Mouse (Mus musculus): ENCODE measurements at regions not wholly inside any gene's neighbourhood (a gene's known extent, or its start where the extent isn't known, plus 50 kb on each side); places are given as distances from the start of the nearest gene placed in this dataset.
A peak's percentile ranks its signal among the peaks of the same experiment; 100 is the strongest.

DNA sequence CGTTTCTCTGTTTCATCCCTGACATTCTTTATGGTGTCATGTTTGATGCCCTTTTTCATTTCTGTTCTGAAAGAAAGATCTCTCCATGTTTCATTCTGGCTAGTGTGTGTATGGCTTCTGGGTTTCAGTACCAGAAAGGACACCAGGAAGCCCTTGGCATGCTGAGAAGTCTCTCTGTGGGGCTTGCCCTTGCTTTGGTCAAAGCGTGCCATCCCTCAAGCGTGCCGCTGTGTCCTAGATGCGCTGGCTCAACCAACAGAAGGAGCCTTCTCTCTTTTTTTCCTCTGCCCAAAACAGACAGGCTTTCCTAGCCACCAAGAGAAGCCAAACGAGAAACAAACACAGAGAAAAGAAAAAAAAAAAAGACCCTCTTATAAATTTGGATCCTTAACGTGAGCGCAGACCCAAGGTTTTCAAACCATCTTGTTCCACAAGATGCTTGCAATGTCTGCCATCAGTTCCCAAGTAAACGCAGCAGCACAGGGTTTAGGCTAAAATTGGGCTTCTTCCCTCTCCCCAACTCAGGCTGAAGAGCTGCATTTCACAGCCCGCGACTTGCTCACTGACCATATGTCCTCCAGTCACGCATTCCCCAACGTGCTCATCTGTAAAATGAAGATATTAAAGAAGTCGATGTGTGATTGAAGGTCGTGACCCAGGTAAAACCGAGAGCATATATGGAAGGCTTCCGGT is 97.3 kb upstream of the Foxn2 start:
- DNase-seq: no peak

GRCm38 (mm10) chr17:88345433-88345832 is 95.1 kb upstream of the Foxn2 start:
- DNase-seq: no peak

GRCm38 (mm10) chr17:88346896-88347295 is 93.6 kb upstream of the Foxn2 start:
- DNase-seq: no peak

GRCm38 (mm10) chr17:88349825-88350460 is 90.6 kb upstream of the Foxn2 start:
- no peak for DNase-seq

- DNase-seq: no peak
These were observed 89.5 kb upstream of the Foxn2 start for GRCm38 (mm10) chr17:88350986-88351385.

DNA sequence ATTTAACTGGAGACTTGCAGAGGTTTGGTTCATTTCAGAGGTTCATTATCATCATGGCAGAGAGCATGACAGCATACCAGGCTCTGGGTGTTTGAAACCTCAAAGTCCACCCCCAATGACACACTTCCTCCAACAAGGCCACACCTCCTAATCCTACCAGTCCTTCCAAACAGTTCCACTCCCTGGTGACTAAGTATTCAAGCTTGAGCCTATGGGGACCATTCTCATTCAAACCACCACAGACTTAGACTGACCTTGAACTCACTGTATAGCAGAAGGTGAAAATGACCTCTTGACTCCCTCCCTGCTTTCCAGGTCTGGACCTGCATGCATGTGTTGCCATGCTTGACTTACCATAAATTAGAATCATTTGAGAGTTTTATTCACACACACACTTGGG is 87.6 kb upstream of the Foxn2 start:
- no peak for DNase-seq

DNA sequence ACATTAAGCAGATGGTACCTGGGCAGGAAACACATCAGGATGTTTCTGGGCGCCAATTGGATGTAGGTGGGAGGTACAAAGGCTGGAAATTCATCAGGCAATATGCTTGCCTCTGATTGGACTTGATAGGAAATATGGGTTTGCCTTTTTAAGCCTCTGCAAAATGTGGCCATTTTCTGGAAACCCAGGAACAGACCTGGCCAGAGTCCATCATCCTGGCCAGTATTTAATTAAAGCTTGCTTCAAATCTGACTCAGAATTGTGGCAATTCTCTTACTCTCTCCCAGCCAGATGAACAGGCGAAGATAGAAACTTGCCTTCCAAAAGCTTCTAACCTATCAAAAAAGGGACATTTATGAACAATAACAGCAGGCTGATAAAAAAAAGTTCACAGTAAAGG is 79.3 kb upstream of the Foxn2 start:
- no peak for DNase-seq

DNA sequence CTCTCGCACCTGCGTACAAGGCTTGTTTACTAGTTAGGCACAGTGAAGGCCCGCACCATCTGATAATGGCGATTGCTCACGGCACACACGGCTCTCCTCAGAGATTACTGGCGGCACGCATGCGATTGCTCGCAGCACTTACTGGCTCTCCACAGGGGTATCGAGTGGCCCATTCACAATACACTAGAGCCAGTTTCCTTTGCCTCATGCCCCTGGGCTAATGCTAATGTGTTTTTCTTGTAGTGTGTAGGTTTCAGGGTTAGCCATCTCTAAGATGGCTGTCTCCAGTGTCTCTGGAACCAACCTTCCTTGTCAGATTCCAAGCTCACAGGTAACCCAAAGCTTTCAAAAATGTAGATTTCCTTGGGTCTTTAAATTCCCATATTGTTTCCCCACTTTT is 78.1 kb upstream of the Foxn2 start:
- no peak for DNase-seq

- DNase-seq: no peak
These were observed 72.6 kb upstream of the Foxn2 start for GRCm38 (mm10) chr17:88367876-88368275.

DNA sequence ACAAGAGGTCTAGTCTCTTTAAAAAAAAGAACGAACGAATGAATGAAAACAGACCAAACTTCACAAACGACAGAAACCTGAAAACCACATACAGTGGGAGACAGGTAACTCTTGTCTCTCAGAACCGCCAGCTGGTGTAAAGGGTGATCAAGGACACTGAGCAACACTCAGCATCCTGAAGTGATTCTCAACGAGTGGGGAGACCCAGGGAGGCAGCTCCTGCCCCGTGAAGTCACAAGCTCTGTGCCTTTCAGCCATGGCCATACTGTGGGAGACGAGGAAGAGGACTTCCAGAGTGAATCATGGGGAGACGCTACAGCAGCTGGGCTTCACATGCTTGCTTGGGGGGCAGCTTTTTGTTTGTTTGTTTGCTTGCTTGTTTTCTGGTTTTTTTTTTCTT is 70.5 kb upstream of the Foxn2 start:
- no peak for DNase-seq

DNA sequence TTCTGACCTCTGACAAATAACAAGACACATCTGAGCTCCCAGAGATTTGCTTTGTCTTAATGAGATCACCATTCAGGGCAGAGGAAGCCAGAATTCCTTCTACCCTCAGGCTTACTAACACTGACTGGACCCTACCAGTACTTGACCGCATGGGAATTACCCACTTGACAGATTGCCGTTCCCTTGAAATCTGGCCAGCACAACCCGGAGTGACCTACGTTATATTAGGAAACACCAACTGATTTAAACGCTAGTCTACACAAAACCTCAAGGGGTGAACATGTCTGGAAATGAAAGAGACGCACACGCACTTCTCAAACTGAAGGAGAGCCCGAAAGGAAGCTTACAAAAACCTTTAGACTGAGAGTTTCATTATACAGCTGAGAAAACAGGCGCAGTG is 69.8 kb upstream of the Foxn2 start:
- peak; percentile 46 for DNase-seq

GRCm38 (mm10) chr17:88378505-88378904 is 62.0 kb upstream of the Foxn2 start:
- DNase-seq: no peak

DNA sequence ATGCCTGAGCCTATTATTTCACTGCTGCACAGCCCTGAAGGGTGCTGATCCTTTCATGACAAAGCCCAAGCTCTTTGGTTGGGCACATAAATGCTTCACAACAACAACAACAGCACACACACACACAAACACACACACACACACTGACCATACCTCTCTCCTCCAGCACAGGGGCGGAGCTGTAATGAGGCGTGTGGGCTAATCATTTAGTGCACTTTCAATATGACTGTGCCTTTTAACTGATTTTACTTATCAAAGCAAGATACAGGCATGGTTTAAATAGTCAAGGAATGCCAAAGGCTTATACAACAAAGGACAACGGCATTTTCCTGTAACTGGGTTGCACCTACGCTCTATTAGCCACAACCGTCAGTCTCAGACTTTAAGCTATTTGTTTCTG is 61.1 kb upstream of the Foxn2 start:
- DNase-seq: no peak

GRCm38 (mm10) chr17:88381106-88381505 is 59.4 kb upstream of the Foxn2 start:
- DNase-seq: no peak

DNA sequence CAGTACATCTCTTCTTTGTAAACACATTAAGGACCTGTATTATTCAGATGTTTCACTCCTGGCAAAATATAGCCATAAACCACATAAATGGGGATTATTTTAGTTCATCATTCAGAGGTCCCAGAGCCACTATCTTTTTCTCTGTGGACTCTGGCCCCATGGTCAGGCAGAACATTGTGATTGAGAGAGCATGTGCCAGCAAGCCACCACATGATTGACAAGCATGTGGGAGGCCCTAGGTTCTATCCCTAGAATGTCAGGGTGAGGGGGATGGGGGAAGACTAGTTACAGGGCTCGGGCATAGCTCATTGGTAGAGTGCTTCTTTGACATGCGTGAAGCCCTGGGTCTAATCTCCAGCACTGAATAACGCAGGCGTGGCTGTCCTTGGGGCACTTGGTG is 57.1 kb upstream of the Foxn2 start:
- no peak for DNase-seq

- no peak for DNase-seq
These were observed 52.0 kb upstream of the Foxn2 start for GRCm38 (mm10) chr17:88388441-88388951.

GRCm38 (mm10) chr17:88389668-88390461 is 50.6 kb upstream of the Foxn2 start:
- DNase-seq: no peak
